ENCODE assay signal across 7 mouse cellular contexts in the genomic region with DNA sequence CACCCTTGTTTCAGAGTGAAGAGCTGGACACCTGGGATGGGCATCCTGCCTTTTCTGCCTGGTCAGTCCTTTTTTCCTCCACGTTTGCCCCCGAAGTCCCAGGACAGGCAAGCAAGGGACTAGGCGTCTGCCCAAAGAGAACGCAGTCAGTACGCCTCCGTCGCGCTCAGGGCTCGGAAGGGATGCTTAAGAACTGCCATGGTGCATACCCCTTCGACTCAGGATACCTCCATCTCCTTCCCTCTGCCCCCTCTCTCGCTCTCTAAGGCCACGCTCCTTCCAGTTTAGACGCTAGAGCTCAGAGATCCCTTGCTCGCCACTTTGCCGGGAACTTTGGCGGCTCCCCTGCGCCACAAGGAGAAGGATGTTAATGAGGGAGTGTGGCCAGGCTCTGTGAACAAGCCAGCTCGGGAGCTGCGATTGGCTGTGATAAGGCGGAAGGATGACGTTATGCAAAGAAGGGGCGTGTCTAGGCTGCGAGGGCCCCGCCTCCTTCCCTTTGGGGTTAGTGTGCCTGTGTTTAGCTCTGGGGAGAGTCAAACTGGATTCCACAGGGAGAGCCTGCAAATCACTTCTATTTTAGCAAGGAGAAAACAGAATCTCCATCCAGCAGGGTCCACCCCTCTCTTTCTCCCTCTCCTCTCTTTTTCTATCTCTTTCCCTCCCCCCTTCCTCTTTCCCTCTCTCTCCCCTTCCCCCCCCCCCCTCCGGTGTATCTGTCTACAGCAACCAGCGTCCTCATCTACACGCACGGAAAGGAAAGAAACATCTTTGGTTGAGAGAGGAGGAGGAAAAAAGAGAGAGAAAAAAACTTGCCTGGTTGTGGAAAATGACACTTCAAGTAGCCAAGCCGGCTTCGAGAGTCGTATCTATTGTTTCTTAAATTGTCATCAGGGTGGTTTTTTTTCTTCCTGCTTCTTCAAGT. TPM values are rescaled to one million over a fixed set of nuclear protein-coding genes. Genes with fewer than 3 reads are reported as not detected.
DNase-seq lines count a peak whose midpoint lies in the region; ATAC-seq lines count a peak whose summit lies in the region.

A gene (plus strand): TSS at position 530 of the 925 bp plus-strand sequence.

- peaks cover 6% of the 10 kb centered on the region for H3K4me1 ChIP-seq in hindbrain, embryonic 11.5 days (replicated peaks; ENCODE audit: control insufficient read depth, insufficient read depth, low read length)

- intact Hi-C loops in left cerebral cortex, postnatal 10 days (cut with DNase I) = loop anchor here (10.0 kb wide), 1 partner anchor 168 kb away; no protein-coding TSS in a partner anchor

- ATAC-seq in hindbrain, embryonic 11.5 days (ENCODE audit: low FRiP score) = peak; percentile 96

- H3K36me3 ChIP-seq in hindbrain, embryonic 11.5 days (ENCODE audit: control insufficient read depth, insufficient read depth, low read length) = no peaks in the 10 kb centered on the region

- peak within 1 kb of the TSS; percentile 72 for H3K4me3 ChIP-seq in hindbrain, embryonic 11.5 days (ENCODE audit: low read depth, low read length)

- no peaks in the 10 kb centered on the region for H3K9me3 ChIP-seq in hindbrain, embryonic 11.5 days (ENCODE audit: control insufficient read depth, low read length)

- peak within 1 kb of the TSS; percentile 89 for H3K27ac ChIP-seq in hindbrain, embryonic 11.5 days (ENCODE audit: low read depth, low read length)

- peak within 1 kb of the TSS; percentile 94 for H3K9ac ChIP-seq in hindbrain, embryonic 11.5 days (ENCODE audit: low read depth, low read length)

- peak; percentile 88 to 95 for DNase-seq in adrenal gland, adult (ENCODE audit: inconsistent age in 2 of 2, low spot score in 1 of 2)
- peak; percentile 96 to 98 for DNase-seq in cerebellum, postnatal 10 days
- peak; percentile 62 to 68 for DNase-seq in frontal cortex, postnatal 10 days (ENCODE audit: low spot score in 2 of 2)
- DNase-seq in hindbrain, embryonic 11.5 days (ENCODE audit: low spot score) = peak; percentile 96
- peak; percentile 42 to 91 for DNase-seq in left cerebral cortex, postnatal 10 days (ENCODE audit: extremely low spot score in 1 of 2, low spot score in 2 of 2)
- DNase-seq in mesoderm, embryonic 11.5 days (ENCODE audit: low read depth, low spot score) = peak; percentile 96
- DNase-seq in right cerebral cortex, postnatal 4 days = peak; percentile 44

- peak within 1 kb of the TSS; percentile 87 for H3K4me2 ChIP-seq in hindbrain, embryonic 11.5 days (replicated peaks; ENCODE audit: low read depth, low read length)

- under 1% methylated on average over 28 of the region's 31 CpGs for WGBS in hindbrain, embryonic 11.5 days

- peaks cover 14% of the 10 kb centered on the region for H3K27me3 ChIP-seq in hindbrain, embryonic 11.5 days (ENCODE audit: control insufficient read depth, insufficient read depth, low read length)

RNA-seq across cellular contexts. Expression of the gene that starts here (rescaled TPM):
- polyA plus RNA-seq in hindbrain, embryonic 11.5 days (2014; fragmentation: Nextera tagmentation; extraction: Ambion mirVana) = 102 and 111 TPM in 2 replicates
- total RNA-seq in left cerebral cortex, postnatal 10 days (2021) = 1 to 10 TPM; 3.6 to 5.0 TPM

Comparison
In these comparisons a context has a peak if more than half of its experiments do, and no peak if none do; other contexts are left out.
1. Peak in every context shown above with its lines: DNase-seq, ATAC-seq, H3K4me3 ChIP-seq and H3K27ac ChIP-seq.
2. DNase-seq: peak in every context shown above with its lines; median percentile 97 in cerebellum, postnatal 10 days; 96 in hindbrain, embryonic 11.5 days; 96 in mesoderm, embryonic 11.5 days; 92 in adrenal gland, adult; 66 in left cerebral cortex, postnatal 10 days; 65 in frontal cortex, postnatal 10 days; 44 in right cerebral cortex, postnatal 4 days.